Mouse (Mus musculus): ENCODE results near the gene Sytl1.

The Sytl1 gene

GRCm38 (mm10) chr4:133247806-133248449 lies 15.0 kb downstream of the Sytl1 start:
- in situ Hi-C loops (cut with MboI, MseI), result loop anchor here (5.0 kb wide), 1 partner anchor 49 kb away; no protein-coding TSS in a partner anchor

GRCm38 (mm10) chr4:133247072-133247471 lies 15.8 kb downstream of the Sytl1 start:
- in situ Hi-C loops (cut with MboI, MseI), result loop anchor here (5.0 kb wide), 1 partner anchor 50 kb away; no protein-coding TSS in a partner anchor

DNA sequence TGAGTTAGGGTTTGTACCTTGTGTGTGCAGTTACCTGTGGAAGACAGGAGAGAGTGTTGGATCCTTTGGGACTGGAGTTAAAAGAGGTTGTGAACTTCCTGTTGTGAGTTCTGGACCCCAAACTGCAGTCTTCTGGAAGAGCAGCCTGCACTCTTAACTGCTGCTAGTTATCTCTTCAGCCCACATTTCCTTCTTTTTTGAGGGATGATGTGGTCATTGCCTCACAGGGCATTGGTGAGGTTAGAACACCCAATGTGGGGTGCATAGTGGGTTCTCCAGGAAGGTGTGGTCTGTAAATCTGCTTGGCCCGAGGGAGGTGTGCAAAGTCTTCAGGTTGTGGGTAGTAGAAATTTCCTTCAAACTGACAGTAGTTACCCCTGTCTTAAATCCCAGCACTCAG lies 18.6 kb downstream of the Sytl1 start:
- in situ Hi-C loops (cut with MboI, MseI), result no loop called here

- in situ Hi-C loops (cut with MboI, MseI), result no loop called here
These were observed 19.4 kb downstream of the Sytl1 start for GRCm38 (mm10) chr4:133243538-133243937.

GRCm38 (mm10) chr4:133242710-133243109 lies 20.2 kb downstream of the Sytl1 start:
- in situ Hi-C loops (cut with MboI, MseI), result no loop called here

DNA sequence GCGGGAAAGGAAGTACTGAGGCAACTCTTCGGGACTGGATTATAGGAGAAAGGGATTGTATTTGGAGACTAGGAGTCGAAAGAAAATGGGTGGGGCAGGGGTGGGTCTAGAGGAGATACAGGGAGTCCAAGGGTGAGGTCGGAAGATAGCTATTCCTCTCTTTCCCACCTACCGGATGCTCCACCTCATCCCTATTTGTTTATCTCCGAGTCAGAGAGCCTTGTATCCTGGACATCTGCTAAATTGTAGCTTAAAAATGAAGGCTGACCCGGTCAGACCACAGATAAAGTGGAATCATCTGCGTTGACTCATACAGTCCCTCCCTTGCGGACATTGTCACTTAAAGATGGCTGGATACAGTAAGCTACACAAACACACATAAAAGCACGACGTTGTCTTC lies 21.0 kb downstream of the Sytl1 start:
- in situ Hi-C loops (cut with MboI, MseI), result no loop called here

DNA sequence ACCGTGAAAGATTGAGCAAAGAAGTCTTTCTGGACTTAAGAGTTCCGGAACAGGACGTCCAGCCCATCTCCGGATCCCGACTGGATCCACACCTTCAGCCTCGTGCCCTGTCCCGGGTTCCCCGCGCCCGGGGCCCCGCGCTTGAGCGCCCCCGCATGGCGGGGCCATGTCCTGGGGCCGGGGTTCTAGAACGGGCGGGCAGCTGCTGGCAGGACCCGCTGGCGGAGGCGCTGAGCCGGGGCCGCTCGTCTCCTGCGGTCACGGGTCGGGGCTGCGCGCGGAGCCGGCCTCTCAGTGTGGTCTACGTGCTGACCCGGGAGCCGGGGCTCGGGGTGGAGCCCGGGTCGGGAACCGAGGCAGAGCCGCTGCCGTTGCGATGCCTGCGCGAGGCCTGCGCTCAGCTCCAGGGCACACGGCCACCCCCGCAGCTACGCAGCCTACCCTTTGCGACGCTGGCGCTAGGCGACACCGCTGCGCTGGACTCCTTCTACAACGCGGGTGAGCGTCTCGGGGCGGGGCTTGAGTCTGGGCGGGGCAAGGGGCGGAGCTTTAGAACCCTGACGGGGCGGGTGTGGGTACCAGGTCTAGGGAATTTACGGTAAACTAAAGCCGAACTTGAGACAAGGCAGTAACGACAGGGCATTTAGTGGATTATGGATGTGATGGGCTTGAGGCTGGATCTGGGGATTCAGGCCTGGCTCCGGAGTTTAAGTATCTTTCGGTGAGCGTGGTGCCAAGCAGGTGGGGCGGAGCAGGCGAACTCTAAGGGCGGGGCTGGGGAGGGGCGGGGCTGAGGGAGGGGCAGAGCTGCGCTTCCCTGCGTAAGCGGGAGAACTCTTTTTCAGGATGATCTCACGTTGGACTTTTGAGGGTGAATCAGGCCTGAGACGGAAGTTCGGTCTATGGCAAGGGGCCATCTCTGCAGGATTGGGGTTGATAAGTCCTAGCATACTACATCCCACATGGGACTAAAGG lies 21.7 kb downstream of the Sytl1 start:
- in situ Hi-C loops (cut with MboI, MseI), result no loop called here

DNA sequence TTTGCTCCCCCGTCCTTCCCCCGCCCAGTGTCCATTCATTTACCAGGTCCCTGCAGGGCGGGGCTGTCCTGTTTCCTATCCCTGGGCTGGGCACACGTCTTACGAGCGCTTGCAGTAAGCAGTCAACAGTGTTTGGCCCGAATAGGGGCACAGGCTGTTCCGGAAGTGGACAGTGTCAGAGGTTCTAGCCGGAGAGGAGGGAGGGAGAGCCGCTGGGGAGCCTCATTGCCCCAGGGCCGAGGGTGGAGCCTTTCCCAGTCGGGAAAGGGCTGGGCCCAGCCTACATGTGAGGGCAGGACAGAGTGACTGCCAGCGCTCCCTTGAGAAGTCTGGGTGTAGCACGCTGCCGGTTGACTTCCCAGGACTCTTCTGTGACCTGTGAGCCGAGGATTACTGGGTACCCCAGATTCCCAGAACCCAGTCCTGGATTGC lies 22.4 kb downstream of the Sytl1 start, which contains the start of gene Map3k6:
Map3k6 (plus strand) TSS at position 329 of the 432 bp plus-strand sequence.
- in situ Hi-C loops (cut with MboI, MseI), result no loop called here

DNA sequence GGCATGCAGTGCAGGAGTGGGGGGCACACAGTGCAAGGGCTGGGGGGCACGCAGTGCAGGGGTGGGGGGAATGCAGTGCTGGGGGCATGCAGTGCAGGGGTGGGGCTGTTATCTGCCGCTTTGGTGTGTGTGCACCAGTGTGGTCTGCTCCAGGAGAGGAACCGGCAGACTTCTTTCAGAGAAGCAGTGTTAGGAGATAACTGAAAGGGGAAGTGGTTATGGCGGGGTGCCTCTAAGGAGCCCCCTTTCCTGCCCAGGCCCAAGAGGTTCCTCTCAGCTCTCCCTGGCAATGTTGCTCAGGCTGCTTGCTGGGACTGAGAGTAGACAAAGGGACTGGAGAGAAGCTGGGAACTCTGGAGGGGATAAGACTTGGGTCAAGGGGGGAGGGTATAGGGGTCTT lies 25.0 kb downstream of the Sytl1 start:
- in situ Hi-C loops (cut with MboI, MseI), result no loop called here

- in situ Hi-C loops (cut with MboI, MseI), result no loop called here
These were observed 27.5 kb downstream of the Sytl1 start for GRCm38 (mm10) chr4:133235415-133235814.

- in situ Hi-C loops (cut with MboI, MseI), result no loop called here
These were observed 28.1 kb downstream of the Sytl1 start for GRCm38 (mm10) chr4:133234771-133235170.

- in situ Hi-C loops (cut with MboI, MseI), result no loop called here
These were observed 29.5 kb downstream of the Sytl1 start for GRCm38 (mm10) chr4:133233285-133233976.

GRCm38 (mm10) chr4:133229582-133229981 lies 33.3 kb downstream of the Sytl1 start:
- in situ Hi-C loops (cut with MboI, MseI), result no loop called here

GRCm38 (mm10) chr4:133227636-133228035 lies 35.3 kb downstream of the Sytl1 start:
- in situ Hi-C loops (cut with MboI, MseI), result no loop called here

- in situ Hi-C loops (cut with MboI, MseI), result no loop called here
These were observed 36.8 kb downstream of the Sytl1 start for GRCm38 (mm10) chr4:133226073-133226472.

DNA sequence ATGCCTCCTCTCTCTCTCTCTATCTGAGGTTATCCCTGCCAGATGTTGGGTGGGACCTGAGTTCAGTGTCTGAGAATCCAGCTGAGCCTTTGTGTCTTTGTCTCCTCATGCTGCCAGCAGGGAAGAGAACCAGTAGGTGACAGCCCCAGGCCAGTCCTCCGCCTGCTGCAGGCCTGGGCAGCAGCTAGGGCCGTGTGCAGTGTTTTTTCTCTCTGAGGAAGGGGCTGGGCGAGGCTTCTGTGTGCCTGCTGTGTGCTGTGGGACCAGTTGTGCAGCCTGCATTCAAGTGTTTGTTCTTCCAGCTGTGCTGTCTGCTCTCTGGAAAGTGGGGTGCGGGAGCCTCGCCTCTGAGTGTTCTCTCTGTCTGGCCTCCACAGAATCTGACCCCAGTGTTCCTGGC lies 39.0 kb downstream of the Sytl1 start:
- in situ Hi-C loops (cut with MboI, MseI), result no loop called here

- in situ Hi-C loops (cut with MboI, MseI), result no loop called here
These were observed 41.2 kb downstream of the Sytl1 start for GRCm38 (mm10) chr4:133221701-133222100.

- in situ Hi-C loops (cut with MboI, MseI), result no loop called here
These were observed 42.3 kb downstream of the Sytl1 start for GRCm38 (mm10) chr4:133220656-133221055.

GRCm38 (mm10) chr4:133218745-133219144 lies 44.2 kb downstream of the Sytl1 start:
- in situ Hi-C loops (cut with MboI, MseI), result no loop called here

- in situ Hi-C loops (cut with MboI, MseI), result no loop called here
These were observed 45.3 kb downstream of the Sytl1 start for GRCm38 (mm10) chr4:133217641-133218040.

- in situ Hi-C loops (cut with MboI, MseI), result loop anchor here (5.0 kb wide), 1 partner anchor 84 kb away; no protein-coding TSS in a partner anchor
These were observed 49.3 kb downstream of the Sytl1 start for GRCm38 (mm10) chr4:133213661-133214060.

DNA sequence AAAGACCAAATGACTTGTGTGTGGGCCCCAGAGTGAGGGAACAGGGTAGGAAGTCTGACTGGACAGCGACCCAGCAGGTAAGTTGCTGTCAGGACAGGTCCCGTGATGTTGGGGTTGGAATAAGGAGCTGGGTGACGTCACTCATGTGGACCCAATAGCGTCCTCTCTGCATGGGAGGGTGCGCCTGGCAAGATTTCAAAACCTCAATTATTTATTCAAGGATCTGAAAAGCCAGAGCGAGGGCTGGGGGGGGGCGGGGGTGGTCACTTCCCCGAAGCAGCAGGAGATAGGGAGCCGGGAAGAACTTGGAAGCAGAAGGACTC lies 49.7 kb downstream of the Sytl1 start:
- in situ Hi-C loops (cut with MboI, MseI), result loop anchor here (5.0 kb wide), 1 partner anchor 84 kb away; no protein-coding TSS in a partner anchor
